Mouse (Mus musculus): ENCODE measurements at regions not wholly inside any gene's neighbourhood (a gene's known extent, or its start where the extent isn't known, plus 50 kb on each side); places are given as distances from the start of the nearest gene placed in this dataset.
"Not testable (repeated sequence)": the region's sequence is repeated elsewhere in the genome, so short reads cannot be mapped to it uniquely, and the experiment has no call there.

- no peak for DNase-seq (ENCODE audit: extremely low read depth, low read depth, low spot score)
- no peak overlapping the region for H3K9ac ChIP-seq (ENCODE audit: low read depth, low read length)
- no peaks in the 10 kb centered on the region for H3K27me3 ChIP-seq (ENCODE audit: control insufficient read depth, insufficient read depth, low read length)
- no peak overlapping the region for H3K27ac ChIP-seq (replicated peaks; ENCODE audit: insufficient read depth, low read depth, low read length)
- no peak overlapping the region for H3K4me3 ChIP-seq (ENCODE audit: insufficient read depth, low read depth, low read length)
- TF ChIP-seq CTCF (IDR thresholded peaks at IDR 0.05; ENCODE audit: low read depth, low read length) (no peak), POLR2A (IDR thresholded peaks at IDR 0.05; ENCODE audit: extremely low read depth, insufficient read depth, low read length) (no peak)
- no peaks in the 10 kb centered on the region for H3K4me1 ChIP-seq (ENCODE audit: control insufficient read depth, insufficient read depth, low read length)
- H3K79me2 ChIP-seq (ENCODE audit: control insufficient read depth, insufficient read depth, low read length) = no peaks in the 10 kb centered on the region
- H3K36me3 ChIP-seq (ENCODE audit: control insufficient read depth, insufficient read depth, low read length) = no peaks in the 10 kb centered on the region
Observed at GRCm38 (mm10) chr3:21090206-21090605, 723.2 kb upstream of the Agtr1b start.

- Histone ChIP-seq H3K4me3 (ENCODE audit: insufficient read depth, low read depth, low read length) (no peak overlapping the region), H3K4me1 (ENCODE audit: control insufficient read depth, insufficient read depth, low read length) (no peaks in the 10 kb centered on the region), H3K36me3 (ENCODE audit: control insufficient read depth, insufficient read depth, low read length) (no peaks in the 10 kb centered on the region), H3K79me2 (ENCODE audit: control insufficient read depth, insufficient read depth, low read length) (no peaks in the 10 kb centered on the region), H3K27ac (replicated peaks; ENCODE audit: insufficient read depth, low read depth, low read length) (no peak overlapping the region), H3K27me3 (ENCODE audit: control insufficient read depth, insufficient read depth, low read length) (no peaks in the 10 kb centered on the region), H3K9ac (ENCODE audit: low read depth, low read length) (no peak overlapping the region)
- WGBS = 67% methylated on average over 1 of the region's 1 CpGs
- DNase-seq (ENCODE audit: extremely low read depth, low read depth, low spot score) = no peak
- TF ChIP-seq CTCF (IDR thresholded peaks at IDR 0.05; ENCODE audit: low read depth, low read length) (no peak), POLR2A (IDR thresholded peaks at IDR 0.05; ENCODE audit: extremely low read depth, insufficient read depth, low read length) (no peak)
Observed at GRCm38 (mm10) chr3:21086426-21086825, 719.4 kb upstream of the Agtr1b start.

GRCm38 (mm10) chr3:21077548-21077947 lies 710.6 kb upstream of the Agtr1b start:
- Histone ChIP-seq H3K27me3 (ENCODE audit: control insufficient read depth, insufficient read depth, low read length) (no peaks in the 10 kb centered on the region), H3K36me3 (ENCODE audit: control insufficient read depth, insufficient read depth, low read length) (no peaks in the 10 kb centered on the region), H3K9ac (ENCODE audit: low read depth, low read length) (no peak overlapping the region), H3K4me3 (ENCODE audit: insufficient read depth, low read depth, low read length) (no peak overlapping the region), H3K27ac (replicated peaks; ENCODE audit: insufficient read depth, low read depth, low read length) (no peak overlapping the region), H3K79me2 (ENCODE audit: control insufficient read depth, insufficient read depth, low read length) (no peaks in the 10 kb centered on the region), H3K4me1 (ENCODE audit: control insufficient read depth, insufficient read depth, low read length) (no peaks in the 10 kb centered on the region)
- no peak for TF ChIP-seq POLR2A (IDR thresholded peaks at IDR 0.05; ENCODE audit: extremely low read depth, insufficient read depth, low read length)
- TF ChIP-seq CTCF (IDR thresholded peaks at IDR 0.05; ENCODE audit: low read depth, low read length) = no peak
- 57% methylated on average over 2 of the region's 2 CpGs for WGBS
- DNase-seq (ENCODE audit: extremely low read depth, low read depth, low spot score) = no peak

- DNase-seq (ENCODE audit: extremely low read depth, low read depth, low spot score); H3K36me3 ChIP-seq (ENCODE audit: control insufficient read depth, insufficient read depth, low read length); H3K9ac ChIP-seq (ENCODE audit: low read depth, low read length); H3K4me1 ChIP-seq (ENCODE audit: control insufficient read depth, insufficient read depth, low read length); H3K27me3 ChIP-seq (ENCODE audit: control insufficient read depth, insufficient read depth, low read length); H3K4me3 ChIP-seq (ENCODE audit: insufficient read depth, low read depth, low read length); H3K27ac ChIP-seq (replicated peaks; ENCODE audit: insufficient read depth, low read depth, low read length); H3K79me2 ChIP-seq (ENCODE audit: control insufficient read depth, insufficient read depth, low read length): not testable (repeated sequence)
- WGBS = 52% methylated on average over 1 of the region's 2 CpGs
Observed at GRCm38 (mm10) chr3:21053337-21053736, 686.4 kb upstream of the Agtr1b start.

GRCm38 (mm10) chr3:21049365-21049764 lies 682.4 kb upstream of the Agtr1b start:
- WGBS = 74% methylated on average over 21 of the region's 25 CpGs
- not testable (repeated sequence) for H3K27me3 ChIP-seq (ENCODE audit: control insufficient read depth, insufficient read depth, low read length); H3K79me2 ChIP-seq (ENCODE audit: control insufficient read depth, insufficient read depth, low read length); H3K4me3 ChIP-seq (ENCODE audit: insufficient read depth, low read depth, low read length); H3K36me3 ChIP-seq (ENCODE audit: control insufficient read depth, insufficient read depth, low read length); H3K27ac ChIP-seq (replicated peaks; ENCODE audit: insufficient read depth, low read depth, low read length); DNase-seq (ENCODE audit: extremely low read depth, low read depth, low spot score); H3K4me1 ChIP-seq (ENCODE audit: control insufficient read depth, insufficient read depth, low read length); H3K9ac ChIP-seq (ENCODE audit: low read depth, low read length)

GRCm38 (mm10) chr3:21045981-21046380 lies 679.0 kb upstream of the Agtr1b start:
- Histone ChIP-seq H3K9ac (ENCODE audit: low read depth, low read length) (no peak overlapping the region), H3K79me2 (ENCODE audit: control insufficient read depth, insufficient read depth, low read length) (no peaks in the 10 kb centered on the region), H3K36me3 (ENCODE audit: control insufficient read depth, insufficient read depth, low read length) (no peaks in the 10 kb centered on the region), H3K4me3 (ENCODE audit: insufficient read depth, low read depth, low read length) (no peak overlapping the region), H3K27ac (replicated peaks; ENCODE audit: insufficient read depth, low read depth, low read length) (no peak overlapping the region), H3K27me3 (ENCODE audit: control insufficient read depth, insufficient read depth, low read length) (no peaks in the 10 kb centered on the region), H3K4me1 (ENCODE audit: control insufficient read depth, insufficient read depth, low read length) (no peaks in the 10 kb centered on the region)
- 76% methylated on average over 3 of the region's 3 CpGs for WGBS
- TF ChIP-seq POLR2A (IDR thresholded peaks at IDR 0.05; ENCODE audit: extremely low read depth, insufficient read depth, low read length) = no peak
- no peak for TF ChIP-seq CTCF (IDR thresholded peaks at IDR 0.05; ENCODE audit: low read depth, low read length)
- no peak for DNase-seq (ENCODE audit: extremely low read depth, low read depth, low spot score)

Data from liver, adult 2 months (tissue).